Mouse (Mus musculus) lung, adult 2 months (tissue): ENCODE results near the gene Cib1. TPM values are rescaled to one million over a fixed set of nuclear protein-coding genes. Genes with fewer than 3 reads are reported as not detected.

ENCODE experiments used
- DNase-seq: peaks from one replicate; pipeline ENCODE4 v3.0.0; 2022
- H3K4me1 ChIP-seq: fragments of 200-500 bp; 2 replicates; pipeline ENCODE4 v1.6.1; 2011; ENCODE audit warnings: low read length; ENCODE audit not compliant: control insufficient read depth, insufficient read depth
- H3K4me3 ChIP-seq: fragments of 200-500 bp; replicated peaks from 2 replicates; pipeline ENCODE3; 2011; ENCODE audit warnings: low read depth, mild to moderate bottlenecking, control low read depth, low read length; ENCODE audit errors: extremely low read depth
- CTCF ChIP-seq: fragments of 200-500 bp; IDR thresholded peaks from 2 replicates; pipeline ENCODE4 v1.5.1; 2011; ENCODE audit warnings: mild to moderate bottlenecking, low read length, control low read depth; ENCODE audit not compliant: insufficient read depth
- POLR2A ChIP-seq: fragments of 200-500 bp; IDR thresholded peaks from 2 replicates; pipeline ENCODE4 v1.6.1; 2011; ENCODE audit warnings: low read depth, mild to moderate bottlenecking, control low read depth, low read length, borderline replicate concordance; ENCODE audit errors: extremely low read depth
- WGBS: fragments of 180-500 bp; shearing (Covaris S2); methylation state at CpG from one replicate; pipeline ENCODE4 v1.1.7; 2018; 5-methylcytosine and 5-hydroxymethylcytosine counted together
- polyA plus RNA-seq: library from polyadenylated mRNA; depleted of rRNA; stranded (reverse); fragments of >200 nt; gene quantifications from 2 replicates; pipeline ENCODE4 v1.2.3, GENCODE M21; 2012

The Cib1 gene
- polyA plus RNA-seq, 1 experiment, result 94.6 TPM

DNA sequence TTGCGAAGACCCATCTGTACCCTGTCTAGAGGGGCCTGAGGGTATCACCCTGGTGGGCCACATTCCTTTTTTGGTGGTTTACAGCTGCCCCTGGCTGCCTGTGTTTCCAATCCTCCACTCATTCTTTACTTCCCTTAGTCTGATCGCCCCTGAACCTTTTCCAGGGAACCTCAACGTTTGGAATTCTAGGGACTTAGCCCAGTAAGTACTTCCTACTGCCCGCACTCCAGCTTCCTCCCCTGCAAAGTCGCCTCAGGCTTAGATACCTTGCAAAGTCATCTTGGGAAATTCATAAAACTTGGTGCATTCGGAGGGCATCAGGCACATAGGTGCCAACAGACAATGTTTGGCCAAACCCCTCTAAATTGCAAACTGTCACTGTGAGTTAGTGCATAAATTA lies 33.3 kb downstream of the Cib1 start:
- TF ChIP-seq CTCF (no peak), POLR2A (no peak)
- H3K4me3 ChIP-seq, result peak overlapping the region; percentile 77
- peaks cover 3% of the 10 kb centered on the region for H3K4me1 ChIP-seq
- 36% methylated on average over 6 of the region's 6 CpGs for WGBS
- no peak for DNase-seq

GRCm38 (mm10) chr7:80198863-80199262 lies 33.8 kb downstream of the Cib1 start:
- Histone ChIP-seq H3K4me3 (peak overlapping the region; percentile 77), H3K4me1 (peaks cover 3% of the 10 kb centered on the region)
- WGBS, result 4% methylated on average over 11 of the region's 11 CpGs
- DNase-seq, result no peak
- no peak for TF ChIP-seq POLR2A
- no peak for TF ChIP-seq CTCF

DNA sequence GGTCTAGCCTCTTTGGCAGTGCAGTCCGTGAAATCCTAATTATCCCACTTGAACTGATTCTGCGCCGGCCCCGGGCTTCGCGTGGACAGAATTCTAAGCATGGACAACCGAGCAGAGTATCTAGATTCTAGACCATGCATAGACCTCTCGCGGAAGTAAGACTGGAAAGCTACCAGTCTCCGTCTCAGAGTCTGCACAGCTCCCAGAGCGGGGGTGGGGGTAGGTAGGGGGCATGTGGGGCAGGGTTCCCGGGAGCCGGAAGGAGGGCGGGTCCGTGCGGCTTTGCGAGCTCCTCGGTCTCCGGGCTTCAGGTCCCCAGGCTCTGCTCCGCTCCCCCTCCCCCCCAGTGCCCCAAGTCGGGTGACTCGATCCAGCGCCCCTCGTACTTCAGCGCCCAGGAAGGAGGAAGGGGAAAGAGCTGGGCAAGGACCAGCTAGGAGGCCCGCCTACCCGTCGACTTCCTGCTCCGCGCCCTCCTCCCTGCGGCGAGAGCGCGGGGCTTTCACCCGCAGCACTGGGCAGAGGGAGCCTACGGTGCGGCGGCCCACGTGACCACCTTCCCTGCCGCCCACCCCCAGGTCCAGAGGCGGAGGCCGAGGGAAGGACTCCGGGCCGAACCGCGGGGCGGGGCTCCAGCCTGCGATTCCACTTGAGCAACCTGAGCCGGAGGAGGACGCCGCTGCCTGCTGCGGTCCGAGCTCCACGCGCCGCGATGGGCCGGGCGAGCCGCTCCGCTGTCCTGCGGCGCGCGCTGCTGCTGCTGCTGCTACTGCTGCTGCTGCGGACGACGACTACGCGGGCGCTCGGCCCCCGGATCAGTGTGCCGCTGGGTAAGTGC lies 34.5 kb downstream of the Cib1 start:
- no peak for TF ChIP-seq CTCF
- TF ChIP-seq POLR2A, result 0 out of 2 replicates have a peak, but pooled peaks have one; percentile 17
- Histone ChIP-seq H3K4me1 (peaks cover 3% of the 10 kb centered on the region), H3K4me3 (peak overlapping the region; percentile 77)
- DNase-seq, result peak; percentile 82
- WGBS, result under 1% methylated on average over 70 of the region's 74 CpGs

- WGBS, result 43% methylated on average over 4 of the region's 4 CpGs
- Histone ChIP-seq H3K4me1 (peaks cover 5% of the 10 kb centered on the region), H3K4me3 (no peak overlapping the region)
- no peak for DNase-seq
- TF ChIP-seq POLR2A (no peak), CTCF (no peak)
These were observed 35.2 kb downstream of the Cib1 start for GRCm38 (mm10) chr7:80197371-80197770.

GRCm38 (mm10) chr7:80195576-80196263 lies 36.9 kb downstream of the Cib1 start:
- TF ChIP-seq CTCF (no peak), POLR2A (no peak)
- Histone ChIP-seq H3K4me1 (peaks cover 8% of the 10 kb centered on the region), H3K4me3 (no peak overlapping the region)
- DNase-seq, result no peak
- WGBS, result 77% methylated on average over 10 of the region's 11 CpGs

DNA sequence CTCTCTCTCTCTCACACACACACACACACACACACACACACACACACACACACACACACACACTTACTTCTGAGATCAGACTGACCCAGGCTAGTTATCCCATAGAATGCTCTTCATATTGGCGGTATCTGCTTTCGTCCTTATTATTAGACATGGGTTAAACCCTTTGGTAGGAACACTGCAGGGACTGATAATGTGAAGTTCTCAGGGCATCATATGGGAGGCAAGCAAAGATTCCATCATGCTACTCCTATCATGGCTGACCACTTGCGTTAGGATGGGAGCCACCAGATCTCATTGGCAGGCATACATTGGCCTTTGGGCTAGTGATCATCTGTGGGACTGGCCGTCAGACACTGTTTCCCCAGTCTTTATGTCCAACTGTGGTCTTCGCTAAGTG lies 37.5 kb downstream of the Cib1 start:
- DNase-seq, result no peak
- WGBS, result 93% methylated on average over 5 of the region's 5 CpGs
- Histone ChIP-seq H3K4me3 (no peak overlapping the region), H3K4me1 (peaks cover 8% of the 10 kb centered on the region)
- no peak for TF ChIP-seq CTCF
- no peak for TF ChIP-seq POLR2A

- Histone ChIP-seq H3K4me3 (no peak overlapping the region), H3K4me1 (peaks cover 8% of the 10 kb centered on the region)
- TF ChIP-seq CTCF, result no peak
- no peak for TF ChIP-seq POLR2A
- 63% methylated on average over 13 of the region's 13 CpGs for WGBS
- DNase-seq, result no peak
These were observed 38.5 kb downstream of the Cib1 start for GRCm38 (mm10) chr7:80193941-80194739.

DNA sequence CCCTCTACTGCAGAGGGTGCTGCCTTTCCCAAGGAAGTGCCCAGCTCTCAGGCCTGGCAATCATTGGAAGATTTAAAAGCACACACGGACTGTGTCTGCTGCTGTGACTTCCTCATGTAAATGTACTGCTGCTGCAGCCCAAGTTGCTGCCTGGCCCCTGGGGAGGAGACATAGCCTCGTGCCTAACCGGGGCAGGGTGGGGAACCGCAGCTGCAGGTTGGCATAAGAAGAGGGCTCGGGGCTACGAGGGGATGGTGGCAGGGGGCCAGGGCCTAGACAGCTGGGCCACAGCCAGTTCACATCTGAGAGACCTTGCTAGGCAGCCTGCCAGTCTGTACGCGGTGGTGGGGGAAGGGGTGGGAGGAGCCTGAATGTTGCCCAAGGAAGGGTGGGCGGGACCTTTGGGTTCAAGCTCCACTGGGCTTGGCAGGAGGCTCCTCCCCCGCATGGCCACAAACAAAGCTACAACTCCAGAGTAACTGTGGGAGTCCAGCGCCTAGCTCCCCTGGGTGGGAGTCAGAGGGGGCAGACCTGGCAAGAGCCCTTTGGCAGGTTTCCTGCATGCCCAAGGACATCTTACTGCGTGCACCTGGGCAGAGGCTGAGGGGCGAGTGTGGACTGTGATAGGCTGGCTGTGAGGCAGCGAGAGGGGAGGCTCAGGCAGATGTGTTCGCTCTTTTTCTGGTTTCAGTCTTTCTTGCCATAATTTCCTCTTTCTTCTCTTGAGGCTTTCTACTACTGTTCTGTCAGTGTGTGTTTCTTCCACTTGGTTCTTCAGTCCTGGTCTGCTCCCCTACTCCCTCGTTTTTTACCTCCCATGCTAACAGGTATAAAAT lies 40.2 kb downstream of the Cib1 start:
- WGBS, result 10% methylated on average over 16 of the region's 16 CpGs
- H3K4me1 ChIP-seq, result peaks cover 5% of the 10 kb centered on the region
- peak overlapping the region; percentile 55 for H3K4me3 ChIP-seq
- peak; percentile 81 for DNase-seq
- TF ChIP-seq CTCF (no peak), POLR2A (peak; percentile 52; the same call in 1 of the 2 replicates)

DNA sequence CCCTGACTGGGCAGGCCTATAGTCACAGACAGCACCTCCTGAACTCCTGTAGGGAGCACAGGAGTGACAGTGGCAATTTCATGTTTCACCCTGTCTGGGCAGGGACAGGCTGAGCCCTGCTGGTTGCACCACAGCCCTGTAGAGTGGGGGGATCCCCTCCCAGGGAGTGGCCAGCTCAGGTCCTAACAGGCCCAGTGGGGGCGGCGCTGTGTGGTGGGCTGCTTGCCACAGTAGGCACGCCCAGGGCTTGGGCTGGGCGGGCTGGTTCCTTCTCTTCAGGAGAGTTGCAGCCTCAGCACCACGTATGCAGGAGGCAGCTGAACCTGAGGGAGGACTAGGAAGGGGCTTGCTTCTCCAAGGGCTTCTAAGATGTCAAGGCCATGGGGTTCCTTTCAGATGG lies 41.2 kb downstream of the Cib1 start:
- peak; percentile 65 for DNase-seq
- H3K4me3 ChIP-seq, result no peak overlapping the region
- H3K4me1 ChIP-seq, result peaks cover 5% of the 10 kb centered on the region
- TF ChIP-seq POLR2A (no peak), CTCF (no peak)
- WGBS, result 67% methylated on average over 5 of the region's 5 CpGs
